Mouse (Mus musculus) CH12.LX (cell line): ENCODE data around the gene Slc22a14.

ENCODE experiments used
- CTCF ChIP-seq, 2 experiments: IDR thresholded peaks in 1 of 2; conservative IDR thresholded peaks in 1 of 2; 2 replicates each; pipeline ENCODE4 v1.5.1; 2011 to 2012; ENCODE audit warnings: low read depth in 2 of 2, low read length in 2 of 2, improper control_type of control experiment in 1 of 2, inconsistent platforms in 1 of 2, mild to moderate bottlenecking in 1 of 2, moderate library complexity in 1 of 2
- EP300 ChIP-seq: IDR thresholded peaks from 2 replicates; pipeline ENCODE4 v1.6.1; 2011; ENCODE audit warnings: low read length, improper control_type of control experiment
- ETS1 ChIP-seq: conservative IDR thresholded peaks from 2 replicates; pipeline ENCODE4 v1.6.1; 2012; ENCODE audit warnings: low read depth, mild to moderate bottlenecking, inconsistent platforms, low read length, improper control_type of control experiment, moderate library complexity
- POLR2AphosphoS2 ChIP-seq: IDR thresholded peaks from 2 replicates; pipeline ENCODE4 v1.6.1; 2011; ENCODE audit warnings: low read depth, low read length, improper control_type of control experiment
- USF1 ChIP-seq: IDR thresholded peaks from 2 replicates; pipeline ENCODE4 v1.6.1; 2014; ENCODE audit warnings: low read depth, mild to moderate bottlenecking, inconsistent platforms, low read length, improper control_type of control experiment
- ZNF384 ChIP-seq: IDR thresholded peaks from 2 replicates; pipeline ENCODE4 v1.6.1; 2012; ENCODE audit warnings: low read depth, low read length, improper control_type of control experiment, inconsistent platforms

GRCm38 (mm10) chr9:119258128-119258527, 107.2 kb downstream of the Slc22a14 start:
- TF ChIP-seq ETS1 = no peak
- TF ChIP-seq CTCF (conservative IDR thresholded peaks at IDR 0.05 in 1 of 2, IDR thresholded peaks at IDR 0.05 in 1 of 2; ENCODE audit: low read depth in 2 of 2, low read length in 2 of 2) = no peak
- no peak for TF ChIP-seq POLR2AphosphoS2
- no peak for TF ChIP-seq EP300
- no peak for TF ChIP-seq USF1
- TF ChIP-seq ZNF384 = no peak
